Mouse (Mus musculus) adrenal gland, adult 2 months (tissue): ENCODE measurements around the gene Pgap3. TPM values are rescaled to one million over a fixed set of nuclear protein-coding genes. Genes with fewer than 3 reads are reported as not detected.

Source experiments
- DNase-seq: peaks from one replicate; pipeline ENCODE4 v3.0.0; 2021
- long read RNA-seq: library from polyadenylated mRNA; stranded (forward); transcript quantifications from one replicate; pipeline ENCODE4 v2.0.0, GENCODE M21; 2021
- polyA plus RNA-seq: library from polyadenylated mRNA; depleted of rRNA; stranded (reverse); fragments of >200 nt; gene quantifications from 2 replicates; pipeline ENCODE4 v1.2.3, GENCODE M21; 2012; rRNA removed
- total RNA-seq, 2 experiments: library from RNA; stranded (reverse); gene quantifications; 2 replicates each; pipeline ENCODE4 v1.2.3; 2021

Pgap3 gene
- total RNA-seq (1 to 10 TPM; 4.7 to 5.9 TPM), polyA plus RNA-seq (18.4 and 20.3 TPM in 2 replicates)
- long read RNA-seq, partial matches to known transcripts = 0 of 5 reads
- long read RNA-seq, other reads (novel, unspliced or antisense) = 1 of 5 reads

- DNase-seq = peak; percentile 91
These were observed at the start of gene Pgap3 for GRCm38 (mm10) chr11:98400161-98400726. Pgap3 (minus strand) TSS chr11:98400490.

- no peak for DNase-seq
These were observed 49.1 kb upstream of the Pgap3 start for GRCm38 (mm10) chr11:98449419-98449818.

GRCm38 (mm10) chr11:98448191-98448790 is 48.0 kb upstream of the Pgap3 start:
- no peak for DNase-seq

GRCm38 (mm10) chr11:98447475-98447834 is 47.2 kb upstream of the Pgap3 start:
- DNase-seq = no peak

- DNase-seq = peak; percentile 31
These were observed 46.5 kb upstream of the Pgap3 start for GRCm38 (mm10) chr11:98446562-98447474.

- no peak for DNase-seq
These were observed 45.9 kb upstream of the Pgap3 start, which contains the start of gene Grb7 for GRCm38 (mm10) chr11:98446213-98446561. Grb7 (plus strand) TSS chr11:98446394.

GRCm38 (mm10) chr11:98445679-98446078 is 45.4 kb upstream of the Pgap3 start:
- no peak for DNase-seq

- no peak for DNase-seq
These were observed 44.9 kb upstream of the Pgap3 start for GRCm38 (mm10) chr11:98445238-98445637.

- DNase-seq = no peak
These were observed 43.4 kb upstream of the Pgap3 start for GRCm38 (mm10) chr11:98443688-98444087.

- DNase-seq = peak; percentile 95
These were observed 38.3 kb upstream of the Pgap3 start, which contains the start of gene Mien1 for GRCm38 (mm10) chr11:98438331-98439158. Mien1 (minus strand) TSS chr11:98438991.

GRCm38 (mm10) chr11:98437441-98437840 is 37.2 kb upstream of the Pgap3 start:
- no peak for DNase-seq

GRCm38 (mm10) chr11:98435723-98436122 is 35.4 kb upstream of the Pgap3 start:
- no peak for DNase-seq

- no peak for DNase-seq
These were observed 31.6 kb upstream of the Pgap3 start for GRCm38 (mm10) chr11:98431743-98432502.

GRCm38 (mm10) chr11:98428436-98428835 is 28.1 kb upstream of the Pgap3 start:
- DNase-seq = no peak

GRCm38 (mm10) chr11:98426592-98426991 is 26.3 kb upstream of the Pgap3 start:
- DNase-seq = no peak

- no peak for DNase-seq
These were observed 18.8 kb upstream of the Pgap3 start for GRCm38 (mm10) chr11:98418939-98419547.

- no peak for DNase-seq
These were observed 18.0 kb upstream of the Pgap3 start for GRCm38 (mm10) chr11:98418273-98418672.

- DNase-seq = no peak
These were observed 16.8 kb upstream of the Pgap3 start for GRCm38 (mm10) chr11:98417074-98417473.

GRCm38 (mm10) chr11:98414162-98414561 is 13.9 kb upstream of the Pgap3 start:
- DNase-seq = no peak

- DNase-seq = no peak
These were observed 13.4 kb upstream of the Pgap3 start for GRCm38 (mm10) chr11:98413731-98414130.
